Mouse (Mus musculus) forebrain, embryonic 12.5 days (tissue): ENCODE results near the gene Map3k12. TPM values are rescaled to one million over a fixed set of nuclear protein-coding genes. Genes with fewer than 3 reads are reported as not detected.

Experiments
- ATAC-seq: fragments of 200-750 bp; cut with Nextera tagmentation; 2 replicates; pipeline ENCODE4 v1.8.0; 2017; ENCODE audit warnings: moderate TSS enrichment; ENCODE audit not compliant: low FRiP score
- H3K27ac ChIP-seq: fragments of 300-500 bp; sonication (generic); 2 replicates; pipeline ENCODE4 v1.5.1; 2016; ENCODE audit warnings: mild to moderate bottlenecking
- H3K27me3 ChIP-seq: fragments of 300-500 bp; sonication (generic); 2 replicates; pipeline ENCODE4 v1.6.1; 2016; ENCODE audit warnings: mild to moderate bottlenecking
- H3K36me3 ChIP-seq: fragments of 300-500 bp; sonication (generic); replicated peaks from 2 replicates; pipeline ENCODE4 v1.6.1; 2016; ENCODE audit warnings: mild to moderate bottlenecking
- H3K4me1 ChIP-seq: fragments of 300-500 bp; sonication (generic); 2 replicates; pipeline ENCODE4 v1.6.1; 2016
- H3K4me2 ChIP-seq: fragments of 300-500 bp; sonication (generic); 2 replicates; pipeline ENCODE4 v1.6.1; 2016; ENCODE audit warnings: mild to moderate bottlenecking, moderate library complexity
- H3K4me3 ChIP-seq: fragments of 300-500 bp; sonication (generic); replicated peaks from 2 replicates; pipeline ENCODE4 v1.5.1; 2016; ENCODE audit warnings: mild to moderate bottlenecking
- H3K9ac ChIP-seq: fragments of 300-500 bp; sonication (generic); 2 replicates; pipeline ENCODE4 v1.6.1; 2016; ENCODE audit warnings: mild to moderate bottlenecking
- H3K9me3 ChIP-seq: fragments of 300-500 bp; sonication (generic); 2 replicates; pipeline ENCODE4 v1.6.1; 2016
- WGBS: fragments of 180-500 bp; shearing (Covaris S2); methylation state at CpG from one replicate; pipeline ENCODE4 v1.1.7; 2016; 5-methylcytosine and 5-hydroxymethylcytosine counted together
- polyA plus RNA-seq: library from polyadenylated mRNA; unstranded; fragments of >200 nt; fragmentation: Nextera tagmentation; extraction: Ambion mirVana; gene quantifications from 2 replicates; pipeline ENCODE4 v1.2.1, GENCODE M21; 2016

Map3k12 gene
- 39.4 and 40.1 TPM in 2 replicates for polyA plus RNA-seq

DNA sequence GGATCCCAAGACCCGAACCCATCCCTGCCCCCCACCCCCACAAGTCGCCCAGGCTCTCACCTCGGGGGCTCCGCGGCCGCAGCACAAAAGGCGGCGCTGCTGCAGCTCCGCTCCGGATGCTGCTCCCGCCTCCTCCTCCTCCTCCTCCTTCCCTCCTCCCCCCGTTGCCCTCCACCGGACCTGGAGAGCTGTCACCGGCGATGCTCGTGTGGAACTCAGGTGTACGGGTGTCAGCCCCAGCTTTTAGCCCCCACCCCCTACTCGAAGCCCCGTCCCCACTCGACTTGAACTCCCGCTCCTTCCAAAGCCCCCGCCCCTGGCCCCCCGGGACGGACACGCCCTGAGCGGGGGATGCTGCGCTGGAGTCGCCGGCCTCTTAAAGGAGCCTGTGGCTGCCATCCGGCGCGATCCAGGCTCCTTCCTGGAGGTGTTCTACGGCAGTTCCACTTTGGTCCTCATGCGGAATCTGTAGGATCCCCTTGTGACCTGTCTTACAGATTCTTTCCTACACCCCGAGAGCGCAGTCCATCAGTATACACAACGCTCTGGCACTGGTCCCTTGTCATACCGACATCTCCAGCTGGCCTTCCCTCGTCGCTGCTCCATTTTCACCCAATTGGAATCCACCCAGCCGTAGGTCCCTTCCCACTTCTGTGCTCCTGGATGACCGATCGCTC is at the start of gene Map3k12:
TSS of gene Map3k12 (minus strand) at position 337 of the 677 bp plus-strand sequence.
- H3K9ac ChIP-seq, result peak within 1 kb of the TSS; percentile 87
- no peaks in the 10 kb centered on the region for H3K9me3 ChIP-seq
- H3K4me2 ChIP-seq, result peak within 1 kb of the TSS; percentile 64
- H3K27ac ChIP-seq, result peak within 1 kb of the TSS; percentile 99
- WGBS, result under 1% methylated on average over 43 of the region's 43 CpGs
- H3K36me3 ChIP-seq, result peaks cover 14% of the 10 kb centered on the region
- H3K4me3 ChIP-seq, result peak within 1 kb of the TSS; percentile 72
- peak; percentile 25 for ATAC-seq
- H3K27me3 ChIP-seq, result no peaks in the 10 kb centered on the region
- H3K4me1 ChIP-seq, result peaks cover 62% of the 10 kb centered on the region

DNA sequence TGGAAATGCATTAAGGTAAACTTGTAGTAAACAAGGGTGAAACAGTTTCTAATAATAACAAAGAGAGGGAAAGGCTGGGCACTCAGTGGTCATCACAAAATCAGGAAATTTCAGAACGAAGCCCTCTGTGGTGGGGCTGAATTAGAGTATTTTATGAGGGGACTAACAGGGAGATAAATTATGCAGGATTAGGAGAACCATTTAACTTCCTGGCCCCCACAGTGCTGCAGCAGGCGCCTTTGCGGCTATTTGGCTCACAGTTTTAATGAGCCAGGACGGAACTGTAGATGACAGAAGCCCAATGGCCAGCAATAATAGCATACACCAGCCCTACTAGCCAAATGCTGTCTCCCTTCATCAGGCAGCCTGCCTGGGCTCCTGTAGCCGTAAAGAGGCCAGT is 46.8 kb upstream of the Map3k12 start:
- ATAC-seq, result no peak
- Histone ChIP-seq H3K27ac (no peak overlapping the region), H3K4me2 (no peak overlapping the region), H3K9ac (no peak overlapping the region), H3K27me3 (no peaks in the 10 kb centered on the region), H3K9me3 (no peaks in the 10 kb centered on the region), H3K36me3 (0 out of 2 replicates have a peak, but pooled peaks cover 6% of the 10 kb centered on the region), H3K4me1 (no peaks in the 10 kb centered on the region), H3K4me3 (no peak overlapping the region)
- WGBS, result 78% methylated on average over 5 of the region's 5 CpGs

DNA sequence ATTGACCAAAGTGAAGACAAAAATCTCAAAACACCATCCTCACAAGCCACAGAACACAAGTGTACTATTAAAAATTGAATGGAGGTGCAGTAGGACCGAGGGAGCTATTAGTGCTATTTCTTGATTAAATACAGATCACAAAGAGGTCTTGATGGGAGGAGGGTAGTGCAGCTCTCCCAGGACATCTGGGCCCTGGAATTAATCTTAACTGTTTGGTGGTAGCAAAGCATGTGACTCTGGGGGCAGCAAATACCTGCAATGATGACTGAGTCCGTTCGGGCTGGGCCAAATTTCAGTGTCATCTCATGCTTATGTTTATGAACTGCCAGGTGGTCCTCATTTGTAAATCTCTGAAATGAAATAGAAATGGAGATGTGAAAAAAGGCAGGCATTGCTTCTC is 46.2 kb upstream of the Map3k12 start:
- Histone ChIP-seq H3K27ac (no peak overlapping the region), H3K4me2 (no peak overlapping the region), H3K27me3 (no peaks in the 10 kb centered on the region), H3K9me3 (no peaks in the 10 kb centered on the region), H3K4me3 (no peak overlapping the region), H3K9ac (no peak overlapping the region), H3K36me3 (0 out of 2 replicates have a peak, but pooled peaks cover 6% of the 10 kb centered on the region), H3K4me1 (no peaks in the 10 kb centered on the region)
- 87% methylated on average over 3 of the region's 3 CpGs for WGBS
- ATAC-seq, result no peak

DNA sequence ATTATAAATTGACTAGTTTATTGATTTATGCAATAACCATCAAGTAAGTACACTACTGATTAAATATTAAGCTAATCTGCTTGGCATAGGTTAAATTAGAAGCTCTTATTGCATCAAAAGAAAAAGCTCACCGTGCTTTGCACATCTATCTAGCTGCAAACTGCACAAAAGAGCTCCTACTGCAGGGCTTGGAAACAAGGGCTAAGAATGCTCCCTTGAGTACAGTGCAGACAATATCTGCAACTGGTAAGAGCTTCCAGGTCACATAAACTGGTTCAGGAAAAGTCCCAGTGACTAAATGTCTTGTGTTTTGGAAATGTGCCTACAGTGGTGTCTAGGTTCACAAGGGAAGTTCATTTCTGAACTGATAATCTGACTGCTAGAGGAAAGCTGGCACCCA is 45.6 kb upstream of the Map3k12 start:
- Histone ChIP-seq H3K36me3 (0 out of 2 replicates have a peak, but pooled peaks cover 6% of the 10 kb centered on the region), H3K27me3 (no peaks in the 10 kb centered on the region), H3K4me1 (no peaks in the 10 kb centered on the region), H3K4me2 (no peak overlapping the region), H3K27ac (no peak overlapping the region), H3K4me3 (no peak overlapping the region), H3K9me3 (no peaks in the 10 kb centered on the region), H3K9ac (no peak overlapping the region)
- ATAC-seq, result no peak
- WGBS, result 90% methylated on average over 1 of the region's 1 CpGs

DNA sequence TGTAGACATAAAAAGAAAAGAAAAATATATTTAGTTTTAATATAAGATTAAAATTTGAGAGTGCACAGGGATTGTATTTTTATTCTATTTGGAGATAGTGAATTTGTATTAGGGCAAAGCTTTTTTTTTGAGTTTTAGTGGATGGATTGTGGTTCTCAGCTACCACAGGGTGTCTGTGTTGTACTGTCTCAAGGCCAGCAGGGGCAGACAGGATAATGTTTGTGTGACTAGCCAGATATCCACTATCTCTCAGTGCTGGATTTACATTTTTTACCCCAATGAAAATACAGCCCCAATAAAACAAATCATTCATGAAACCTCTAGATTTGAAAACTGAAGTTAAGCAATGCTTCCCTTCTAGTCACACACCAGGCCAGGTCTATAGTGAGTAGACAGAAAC is 40.7 kb upstream of the Map3k12 start:
- Histone ChIP-seq H3K36me3 (peaks cover 27% of the 10 kb centered on the region), H3K4me2 (no peak overlapping the region), H3K4me1 (no peaks in the 10 kb centered on the region), H3K9ac (no peak overlapping the region), H3K27me3 (no peaks in the 10 kb centered on the region), H3K4me3 (no peak overlapping the region), H3K9me3 (no peaks in the 10 kb centered on the region), H3K27ac (no peak overlapping the region)
- ATAC-seq, result no peak

DNA sequence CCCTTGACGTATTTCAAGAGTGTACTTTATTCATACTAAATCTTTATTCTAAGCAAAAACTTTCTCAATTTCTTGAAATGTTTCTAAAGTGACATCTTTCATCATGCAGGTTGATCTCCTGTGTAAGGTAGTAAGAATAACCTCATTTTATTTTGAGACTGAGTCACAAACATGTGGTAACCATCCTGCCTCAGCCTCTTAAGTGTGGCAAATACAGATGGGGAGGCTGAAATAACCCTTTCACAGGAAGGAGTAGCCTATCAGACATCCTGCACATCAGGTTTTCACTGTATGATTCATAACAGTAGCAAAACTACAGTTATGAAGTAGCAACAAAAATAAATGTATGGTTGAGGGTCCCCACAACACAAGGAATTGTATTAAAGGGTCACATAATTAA is 38.7 kb upstream of the Map3k12 start:
- Histone ChIP-seq H3K36me3 (peaks cover 44% of the 10 kb centered on the region), H3K9me3 (no peaks in the 10 kb centered on the region), H3K27ac (no peak overlapping the region), H3K4me3 (no peak overlapping the region), H3K9ac (no peak overlapping the region), H3K4me1 (no peaks in the 10 kb centered on the region), H3K27me3 (no peaks in the 10 kb centered on the region), H3K4me2 (no peak overlapping the region)
- WGBS, result 96% methylated on average over 1 of the region's 1 CpGs
- ATAC-seq, result no peak

DNA sequence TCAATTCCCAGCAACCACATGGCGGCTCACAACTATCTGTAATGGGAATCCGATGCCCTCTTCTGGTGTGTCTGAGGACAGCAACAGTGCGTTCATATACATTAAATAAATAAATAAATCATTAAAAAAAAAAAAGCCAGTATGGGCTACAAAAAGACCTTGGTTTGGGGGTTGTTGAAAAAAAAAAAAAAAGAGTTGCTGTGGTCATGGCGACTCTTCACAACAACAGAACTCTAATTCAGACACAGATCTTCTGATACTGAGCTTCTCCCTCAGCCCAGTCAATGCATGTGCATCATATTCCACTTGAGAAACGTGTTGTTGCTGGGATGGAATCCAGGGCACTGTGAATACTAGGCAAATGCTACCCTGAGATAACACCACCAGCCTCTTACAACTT is 35.7 kb upstream of the Map3k12 start:
- no peak for ATAC-seq
- Histone ChIP-seq H3K27ac (no peak overlapping the region), H3K9ac (no peak overlapping the region), H3K4me3 (no peak overlapping the region), H3K4me2 (no peak overlapping the region), H3K36me3 (peaks cover 45% of the 10 kb centered on the region), H3K4me1 (no peaks in the 10 kb centered on the region), H3K27me3 (no peaks in the 10 kb centered on the region), H3K9me3 (no peaks in the 10 kb centered on the region)
- 95% methylated on average over 5 of the region's 5 CpGs for WGBS

DNA sequence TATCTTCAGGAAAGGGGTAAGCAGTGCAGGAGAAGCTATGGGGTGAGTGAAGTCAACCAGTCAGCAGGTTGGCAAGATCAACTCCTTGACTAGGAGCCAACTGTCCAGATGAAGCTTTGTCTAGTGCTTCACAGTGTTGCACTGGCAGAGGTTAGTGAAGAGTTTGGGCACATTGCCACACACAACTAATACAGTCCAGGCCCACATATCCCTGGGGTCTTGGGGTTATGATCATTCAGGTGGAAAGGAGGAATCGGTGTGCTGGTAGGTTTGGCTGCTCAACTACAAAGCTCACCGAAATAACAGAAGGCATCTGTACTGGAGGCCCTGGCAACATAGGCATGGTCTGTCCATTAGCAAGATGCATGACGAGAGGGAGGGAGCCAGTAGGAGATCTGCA is 30.6 kb upstream of the Map3k12 start:
- no peaks in the 10 kb centered on the region for H3K9me3 ChIP-seq
- peaks cover 42% of the 10 kb centered on the region for H3K36me3 ChIP-seq
- no peak overlapping the region for H3K4me3 ChIP-seq
- H3K9ac ChIP-seq, result no peak overlapping the region
- no peak for ATAC-seq
- H3K4me2 ChIP-seq, result no peak overlapping the region
- no peaks in the 10 kb centered on the region for H3K27me3 ChIP-seq
- H3K27ac ChIP-seq, result 0 out of 2 replicates have a peak overlapping the region, but pooled peaks have one; percentile 66
- 94% methylated on average over 3 of the region's 3 CpGs for WGBS
- H3K4me1 ChIP-seq, result no peaks in the 10 kb centered on the region

DNA sequence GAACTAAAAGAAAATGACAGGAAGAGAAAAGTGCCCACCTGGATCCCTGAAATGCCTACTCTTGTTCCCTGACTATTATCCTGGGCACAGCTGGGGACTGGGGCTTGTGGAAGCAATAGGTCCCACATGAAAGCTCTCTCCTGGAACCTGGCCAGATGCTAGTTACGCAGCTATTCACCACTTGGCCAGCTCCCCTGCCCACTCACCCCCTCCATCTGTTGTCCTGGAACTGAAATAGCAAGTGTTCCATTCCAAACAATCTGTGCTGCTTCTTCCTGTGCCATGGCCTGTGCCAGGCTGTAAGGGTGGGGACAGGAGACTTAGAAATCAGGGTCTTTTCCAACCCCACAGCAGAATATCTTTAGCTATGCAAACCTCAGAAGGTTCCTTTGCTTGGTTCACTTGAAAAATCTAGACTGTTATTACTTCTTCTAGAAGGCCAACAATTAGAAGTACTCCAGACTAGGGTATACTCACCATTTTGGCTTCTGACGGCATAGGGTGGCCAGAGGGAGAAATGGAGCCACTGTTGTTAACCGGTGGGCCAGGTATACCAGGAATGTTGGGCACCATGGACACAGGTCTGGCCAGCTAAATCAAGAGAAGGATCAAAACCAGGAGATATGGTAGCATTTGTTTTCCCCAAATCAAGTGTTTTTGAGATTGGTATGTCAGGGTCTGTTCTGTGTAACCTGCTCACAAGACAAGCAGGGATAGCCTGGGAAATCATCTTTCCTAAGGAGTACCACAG is 30.0 kb upstream of the Map3k12 start:
- peak overlapping the region; percentile 66 for H3K27ac ChIP-seq
- H3K36me3 ChIP-seq, result peaks cover 41% of the 10 kb centered on the region

DNA sequence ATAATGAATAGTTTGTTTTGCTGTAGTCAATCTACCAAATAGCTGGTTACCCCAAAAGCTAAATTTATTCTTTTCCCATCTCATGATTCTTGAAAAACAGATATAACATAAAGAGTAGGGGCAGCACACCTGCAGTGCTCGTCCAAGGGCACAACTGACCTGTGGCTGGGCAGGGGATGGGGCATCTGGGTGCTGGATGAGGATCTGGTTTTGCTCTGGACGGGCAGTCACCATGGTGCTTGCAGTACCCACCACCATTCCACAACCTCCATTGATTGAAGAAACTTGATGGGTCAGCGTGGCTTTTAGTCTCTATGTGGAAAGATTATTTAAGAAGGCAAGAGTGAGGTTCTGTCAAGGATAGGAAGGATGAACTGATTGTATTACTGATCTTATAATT is 29.4 kb upstream of the Map3k12 start:
- Histone ChIP-seq H3K9me3 (no peaks in the 10 kb centered on the region), H3K4me1 (no peaks in the 10 kb centered on the region), H3K27ac (peak overlapping the region; percentile 66; the same call in 1 of the 2 replicates), H3K36me3 (peaks cover 36% of the 10 kb centered on the region), H3K4me3 (no peak overlapping the region), H3K4me2 (no peak overlapping the region), H3K9ac (no peak overlapping the region), H3K27me3 (no peaks in the 10 kb centered on the region)
- no peak for ATAC-seq
- 93% methylated on average over 3 of the region's 3 CpGs for WGBS

More for the DNA sequence above, 30.0 kb upstream of the Map3k12 start:
- no peak for ATAC-seq
- Histone ChIP-seq H3K4me1 (no peaks in the 10 kb centered on the region), H3K4me2 (no peak overlapping the region), H3K4me3 (no peak overlapping the region), H3K9me3 (no peaks in the 10 kb centered on the region), H3K27me3 (no peaks in the 10 kb centered on the region), H3K9ac (no peak overlapping the region)
- 83% methylated on average over 3 of the region's 3 CpGs for WGBS

DNA sequence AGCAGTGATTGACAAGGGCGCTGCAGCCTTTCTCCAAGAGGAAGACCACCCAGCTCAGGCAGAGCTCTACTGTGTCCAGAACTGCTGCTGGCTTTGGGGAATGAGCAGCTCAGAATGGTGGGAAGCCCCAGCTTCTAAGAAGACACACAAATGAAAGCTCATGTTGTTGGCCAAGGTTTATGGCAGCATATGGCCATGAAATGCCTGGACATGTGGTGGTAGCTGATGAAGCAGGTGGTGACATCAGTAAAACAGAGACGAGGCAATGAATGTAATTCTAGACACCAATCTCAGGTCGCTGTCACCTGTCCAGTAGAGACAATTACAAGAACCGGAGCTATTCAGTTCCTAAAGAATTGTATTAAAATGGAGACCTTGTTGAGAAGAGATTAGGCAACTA is 27.9 kb upstream of the Map3k12 start:
- Histone ChIP-seq H3K4me1 (no peaks in the 10 kb centered on the region), H3K4me3 (no peak overlapping the region), H3K9me3 (no peaks in the 10 kb centered on the region), H3K27me3 (no peaks in the 10 kb centered on the region), H3K9ac (no peak overlapping the region), H3K27ac (no peak overlapping the region), H3K4me2 (no peak overlapping the region), H3K36me3 (peaks cover 46% of the 10 kb centered on the region)
- WGBS, result 89% methylated on average over 4 of the region's 4 CpGs
- no peak for ATAC-seq

DNA sequence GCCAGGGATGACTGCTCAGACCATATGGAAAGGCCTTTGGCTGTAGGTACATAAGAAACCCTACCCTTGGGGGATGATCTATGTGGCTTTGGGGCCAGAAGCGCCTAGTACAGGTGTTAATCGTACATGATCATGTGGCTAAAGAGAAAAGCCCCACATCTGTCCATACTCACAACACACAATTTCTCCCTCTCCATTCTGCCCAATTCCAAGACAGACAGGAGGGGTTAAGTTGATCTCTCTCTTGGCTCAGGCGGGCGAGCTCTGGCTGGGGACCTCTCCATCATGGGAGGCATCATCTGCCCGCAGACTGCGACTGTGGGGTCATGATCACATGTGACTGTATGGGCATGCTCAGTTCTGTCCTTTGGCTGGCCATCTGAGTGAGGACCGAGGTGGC is 17.1 kb upstream of the Map3k12 start:
- Histone ChIP-seq H3K9me3 (no peaks in the 10 kb centered on the region), H3K27me3 (no peaks in the 10 kb centered on the region), H3K4me2 (no peak overlapping the region), H3K9ac (no peak overlapping the region), H3K4me3 (no peak overlapping the region), H3K36me3 (peaks cover 65% of the 10 kb centered on the region), H3K27ac (no peak overlapping the region), H3K4me1 (no peaks in the 10 kb centered on the region)
- 91% methylated on average over 7 of the region's 7 CpGs for WGBS
- no peak for ATAC-seq
